Mouse (Mus musculus): ENCODE measurements at regions not wholly inside any gene's neighbourhood (a gene's known extent, or its start where the extent isn't known, plus 50 kb on each side); places are given as distances from the start of the nearest gene placed in this dataset.

DNA sequence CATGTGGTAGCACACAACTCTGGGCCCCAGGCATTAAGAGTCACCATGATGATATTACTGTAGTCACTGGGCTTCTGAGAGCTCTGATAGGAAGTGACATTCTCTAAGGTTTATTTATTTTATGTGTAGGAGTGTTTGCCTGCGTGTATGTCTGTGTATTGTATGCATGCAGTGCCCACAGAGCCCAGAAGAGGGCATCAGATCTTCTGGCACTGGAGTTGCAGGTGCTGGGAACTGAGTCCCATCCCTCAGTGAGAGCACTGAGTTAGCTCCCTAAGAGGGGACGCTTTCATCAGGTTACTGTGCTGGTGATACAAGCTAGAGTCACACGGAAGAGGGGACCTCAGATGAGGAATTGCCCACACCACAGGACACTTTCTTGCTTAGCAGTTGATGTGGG lies 119.4 kb upstream of the Ccnd2 start:
- no peak for TF ChIP-seq CTCF (IDR thresholded peaks at IDR 0.05; ENCODE audit: borderline replicate concordance, insufficient read depth, low read depth, low read length)
- no peak for TF ChIP-seq POLR2A (IDR thresholded peaks at IDR 0.05; ENCODE audit: borderline replicate concordance, insufficient read depth, low read length)
